Mouse (Mus musculus) embryonic facial prominence, embryonic 14.5 days (tissue): ENCODE measurements around the gene Slc39a1. TPM values are rescaled to one million over a fixed set of nuclear protein-coding genes. Genes with fewer than 3 reads are reported as not detected.
"Not testable (repeated sequence)": the region's sequence is repeated elsewhere in the genome, so short reads cannot be mapped to it uniquely, and the experiment has no call there.

ENCODE experiments used
- ATAC-seq: fragments of 200-750 bp; cut with Nextera tagmentation; 2 replicates; pipeline ENCODE4 v1.8.0; 2017; ENCODE audit warnings: low read depth, moderate number of reproducible peaks, moderate TSS enrichment
- DNase-seq: peaks from one replicate; pipeline ENCODE4 v3.0.0-alpha.2; 2015; ENCODE audit warnings: low spot score
- H3K27ac ChIP-seq: fragments of 300-500 bp; sonication (generic); replicated peaks from 2 replicates; pipeline ENCODE4 v1.5.1; 2014; ENCODE audit warnings: low read depth, mild to moderate bottlenecking, low read length, moderate library complexity
- H3K27me3 ChIP-seq: fragments of 300-500 bp; sonication (generic); replicated peaks from 2 replicates; pipeline ENCODE4 v1.6.1; 2014; ENCODE audit warnings: low read length; ENCODE audit not compliant: control insufficient read depth, insufficient read depth
- H3K36me3 ChIP-seq: fragments of 300-500 bp; sonication (generic); 2 replicates; pipeline ENCODE4 v1.6.1; 2014; ENCODE audit warnings: low read length, mixed read lengths; ENCODE audit not compliant: control insufficient read depth, insufficient read depth
- H3K4me1 ChIP-seq: fragments of 300-500 bp; sonication (generic); 2 replicates; pipeline ENCODE4 v1.6.1; 2014; ENCODE audit warnings: antibody characterized with exemption, low read length; ENCODE audit not compliant: control insufficient read depth, insufficient read depth
- H3K4me2 ChIP-seq: fragments of 300-500 bp; sonication (generic); 2 replicates; pipeline ENCODE4 v1.6.1; 2014; ENCODE audit warnings: low read depth, mild to moderate bottlenecking, low read length, moderate library complexity, mixed read lengths
- H3K4me3 ChIP-seq: fragments of 300-500 bp; sonication (generic); 2 replicates; pipeline ENCODE4 v1.5.1; 2014; ENCODE audit warnings: low read depth, mild to moderate bottlenecking, low read length
- H3K9ac ChIP-seq: fragments of 300-500 bp; sonication (generic); 2 replicates; pipeline ENCODE4 v1.6.1; 2014; ENCODE audit warnings: low read depth, mild to moderate bottlenecking, low read length, moderate library complexity, mixed read lengths
- H3K9me3 ChIP-seq: fragments of 300-500 bp; sonication (generic); 2 replicates; pipeline ENCODE4 v1.6.1; 2016; ENCODE audit warnings: low read length; ENCODE audit not compliant: control insufficient read depth
- WGBS: fragments of 180-500 bp; shearing (Covaris S2); extraction: QIAGEN DNeasy Blood & Tissue Kit; methylation state at CpG from one replicate; pipeline ENCODE4 v1.1.7; 2014; 5-methylcytosine and 5-hydroxymethylcytosine counted together
- polyA plus RNA-seq: library from polyadenylated mRNA; unstranded; fragments of >200 nt; fragmentation: Nextera tagmentation; extraction: Ambion mirVana; gene quantifications from 2 replicates; pipeline ENCODE4 v1.2.1, GENCODE M21; 2014

The Slc39a1 gene
- polyA plus RNA-seq, 1 experiment from 2014 or later = 88.1 TPM

GRCm38 (mm10) chr3:90248746-90249100, 751 bp downstream of the Slc39a1 start:
- no peaks in the 10 kb centered on the region for H3K9me3 ChIP-seq
- peak overlapping the region; percentile 95 for H3K27ac ChIP-seq
- DNase-seq (peak; percentile 48), ATAC-seq (no peak)
- H3K9ac ChIP-seq = peak overlapping the region; percentile 87
- peak overlapping the region; percentile 76 for H3K4me3 ChIP-seq
- H3K36me3 ChIP-seq = peaks cover 21% of the 10 kb centered on the region
- WGBS = 3% methylated on average over 9 of the region's 10 CpGs
- H3K27me3 ChIP-seq = no peaks in the 10 kb centered on the region
- H3K4me1 ChIP-seq = peaks cover 5% of the 10 kb centered on the region
- H3K4me2 ChIP-seq = peak overlapping the region; percentile 74

- Histone ChIP-seq H3K4me2 (no peak overlapping the region), H3K9ac (no peak overlapping the region), H3K27me3 (no peaks in the 10 kb centered on the region), H3K27ac (no peak overlapping the region), H3K36me3 (peaks cover 21% of the 10 kb centered on the region), H3K4me3 (no peak overlapping the region), H3K9me3 (no peaks in the 10 kb centered on the region), H3K4me1 (peaks cover 13% of the 10 kb centered on the region; the same call in 1 of the 2 replicates)
- DNase-seq = no peak
- WGBS = 78% methylated on average over 6 of the region's 6 CpGs
- ATAC-seq = no peak
Observed at GRCm38 (mm10) chr3:90250791-90251190, 2.8 kb downstream of the Slc39a1 start.

GRCm38 (mm10) chr3:90251731-90252226, 3.8 kb downstream of the Slc39a1 start:
- not testable (repeated sequence) for H3K27ac ChIP-seq, H3K9me3 ChIP-seq, H3K9ac ChIP-seq, ATAC-seq, DNase-seq, H3K27me3 ChIP-seq, H3K4me3 ChIP-seq, H3K4me2 ChIP-seq
- WGBS = 98% methylated on average over 8 of the region's 12 CpGs
- peaks cover 15% of the 10 kb centered on the region; the same call in 1 of the 2 replicates for H3K4me1 ChIP-seq
- peaks cover 24% of the 10 kb centered on the region for H3K36me3 ChIP-seq

- DNase-seq, H3K27ac ChIP-seq, H3K27me3 ChIP-seq, H3K4me3 ChIP-seq, H3K9ac ChIP-seq, ATAC-seq, H3K4me2 ChIP-seq, H3K9me3 ChIP-seq: not testable (repeated sequence)
- peaks cover 15% of the 10 kb centered on the region; the same call in 1 of the 2 replicates for H3K4me1 ChIP-seq
- 96% methylated on average over 2 of the region's 2 CpGs for WGBS
- peaks cover 32% of the 10 kb centered on the region for H3K36me3 ChIP-seq
Observed at GRCm38 (mm10) chr3:90252659-90253058, 4.7 kb downstream of the Slc39a1 start.

GRCm38 (mm10) chr3:90253174-90253573, 5.2 kb downstream of the Slc39a1 start:
- not testable (repeated sequence) for ATAC-seq, H3K27me3 ChIP-seq, H3K4me3 ChIP-seq, H3K9ac ChIP-seq, H3K9me3 ChIP-seq, DNase-seq, H3K27ac ChIP-seq
- 75% methylated on average over 1 of the region's 1 CpGs for WGBS
- H3K4me1 ChIP-seq = peaks cover 15% of the 10 kb centered on the region; the same call in 1 of the 2 replicates
- peak overlapping the region; percentile 91; the same call in 1 of the 2 replicates for H3K4me2 ChIP-seq
- H3K36me3 ChIP-seq = peaks cover 37% of the 10 kb centered on the region

GRCm38 (mm10) chr3:90253653-90254418, 5.9 kb downstream of the Slc39a1 start, which contains the start of gene Crtc2:
Crtc2 (plus strand) TSS chr3:90254163.
- H3K27ac ChIP-seq = peak within 1 kb of the TSS; percentile 71
- ATAC-seq = peak; percentile 99
- peak within 1 kb of the TSS; percentile 83 for H3K4me3 ChIP-seq
- peak; percentile 99 for DNase-seq
- peaks cover 13% of the 10 kb centered on the region; the same call in 1 of the 2 replicates for H3K4me1 ChIP-seq
- no peaks in the 10 kb centered on the region for H3K27me3 ChIP-seq
- no peaks in the 10 kb centered on the region for H3K9me3 ChIP-seq
- WGBS = under 1% methylated on average over 36 of the region's 40 CpGs
- peak within 1 kb of the TSS; percentile 91 for H3K4me2 ChIP-seq
- peaks cover 41% of the 10 kb centered on the region for H3K36me3 ChIP-seq
- H3K9ac ChIP-seq = peak within 1 kb of the TSS; percentile 92

- H3K4me2 ChIP-seq = peak overlapping the region; percentile 91
- peak overlapping the region; percentile 83 for H3K4me3 ChIP-seq
- ATAC-seq = peak; percentile 61
- no peaks in the 10 kb centered on the region for H3K9me3 ChIP-seq
- WGBS = 1% methylated on average over 31 of the region's 41 CpGs
- H3K27me3 ChIP-seq = no peaks in the 10 kb centered on the region
- H3K27ac ChIP-seq = peak overlapping the region; percentile 71
- H3K4me1 ChIP-seq = peaks cover 12% of the 10 kb centered on the region; the same call in 1 of the 2 replicates
- DNase-seq = no peak
- H3K9ac ChIP-seq = peak overlapping the region; percentile 92
- H3K36me3 ChIP-seq = peaks cover 49% of the 10 kb centered on the region
Observed at GRCm38 (mm10) chr3:90254419-90255193, 6.6 kb downstream of the Slc39a1 start.

- Histone ChIP-seq H3K4me2 (peak overlapping the region; percentile 91), H3K27ac (no peak overlapping the region), H3K4me3 (peak overlapping the region; percentile 83), H3K36me3 (peaks cover 50% of the 10 kb centered on the region), H3K4me1 (peaks cover 12% of the 10 kb centered on the region; the same call in 1 of the 2 replicates), H3K27me3 (no peaks in the 10 kb centered on the region), H3K9me3 (no peaks in the 10 kb centered on the region), H3K9ac (peak overlapping the region; percentile 92)
- 11% methylated on average over 2 of the region's 2 CpGs for WGBS
- DNase-seq (no peak), ATAC-seq (no peak)
Observed at GRCm38 (mm10) chr3:90255194-90255565, 7.2 kb downstream of the Slc39a1 start.
